Mouse (Mus musculus) embryonic facial prominence, embryonic 11.5 days (tissue): ENCODE results near the gene 1700016K19Rik. TPM values are rescaled to one million over a fixed set of nuclear protein-coding genes. Genes with fewer than 3 reads are reported as not detected.

ENCODE experiments used
- ATAC-seq: fragments of 200-750 bp; cut with Nextera tagmentation; replicated peaks from 2 replicates; pipeline ENCODE4 v1.8.0; 2017; ENCODE audit warnings: low read depth; ENCODE audit not compliant: insufficient number of reproducible peaks, low FRiP score, low TSS enrichment
- DNase-seq: peaks from one replicate; pipeline ENCODE4 v3.0.0-alpha.2; 2015; ENCODE audit warnings: low spot score
- H3K27ac ChIP-seq: fragments of 300-500 bp; sonication (generic); replicated peaks from 2 replicates; pipeline ENCODE4 v1.5.1; 2014; ENCODE audit warnings: mild to moderate bottlenecking, low read depth, low read length, control low read depth
- H3K27me3 ChIP-seq: fragments of 300-500 bp; sonication (generic); 2 replicates; pipeline ENCODE4 v1.6.1; 2014; ENCODE audit warnings: mild to moderate bottlenecking, low read length, moderate library complexity, mixed read lengths; ENCODE audit not compliant: control insufficient read depth, insufficient read depth
- H3K36me3 ChIP-seq: fragments of 300-500 bp; sonication (generic); replicated peaks from 2 replicates; pipeline ENCODE4 v1.6.1; 2014; ENCODE audit warnings: low read depth, mild to moderate bottlenecking, low read length, moderate library complexity, mixed read lengths; ENCODE audit not compliant: control insufficient read depth, insufficient read depth
- H3K4me1 ChIP-seq: fragments of 300-500 bp; sonication (generic); 2 replicates; pipeline ENCODE4 v1.6.1; 2014; ENCODE audit warnings: low read length, mixed read lengths; ENCODE audit not compliant: control insufficient read depth, insufficient read depth
- H3K4me2 ChIP-seq: fragments of 300-500 bp; sonication (generic); 2 replicates; pipeline ENCODE4 v1.6.1; 2014; ENCODE audit warnings: low read depth, mild to moderate bottlenecking, control low read depth, low read length, moderate library complexity
- H3K4me3 ChIP-seq: fragments of 300-500 bp; sonication (generic); 2 replicates; pipeline ENCODE4 v1.5.1; 2014; ENCODE audit warnings: low read depth, low read length, control low read depth
- H3K9ac ChIP-seq: fragments of 300-500 bp; sonication (generic); replicated peaks from 2 replicates; pipeline ENCODE4 v1.6.1; 2014; ENCODE audit warnings: mild to moderate bottlenecking, control low read depth, low read length
- H3K9me3 ChIP-seq: fragments of 300-500 bp; sonication (generic); replicated peaks from 2 replicates; pipeline ENCODE4 v1.6.1; 2016; ENCODE audit warnings: mild to moderate bottlenecking, low read length, inconsistent platforms, mixed read lengths; ENCODE audit not compliant: control insufficient read depth
- WGBS: fragments of 180-500 bp; shearing (Covaris S2); extraction: QIAGEN DNeasy Blood & Tissue Kit; methylation state at CpG from one replicate; pipeline ENCODE4 v1.1.7; 2014; 5-methylcytosine and 5-hydroxymethylcytosine counted together
- polyA plus RNA-seq: library from polyadenylated mRNA; unstranded; fragments of >200 nt; fragmentation: Nextera tagmentation; extraction: Ambion mirVana; gene quantifications from 2 replicates; pipeline ENCODE4 v1.2.1, GENCODE M21; 2014

1700016K19Rik gene
- polyA plus RNA-seq, 1 experiment from 2014 or later: 0.77 TPM

DNA sequence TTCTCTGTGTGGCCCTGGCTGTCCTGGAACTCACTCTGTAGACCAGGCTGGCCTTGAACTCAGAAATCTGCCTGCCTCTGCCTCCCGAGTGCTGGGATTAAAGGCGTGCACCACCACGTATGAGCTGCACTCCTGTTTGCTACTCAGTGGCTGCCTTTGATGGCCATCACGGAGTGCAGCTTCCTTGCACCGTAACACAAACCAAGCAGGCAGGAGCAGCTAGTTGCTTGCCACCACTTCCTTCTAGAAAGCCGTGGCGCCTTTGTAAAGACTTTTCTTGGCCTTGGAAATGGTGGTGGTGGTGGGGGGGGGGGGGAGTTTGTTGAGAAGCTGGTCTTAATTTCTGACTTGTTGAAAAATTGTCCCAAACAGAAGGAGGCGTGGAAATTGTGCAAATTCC is 40.4 kb downstream of the 1700016K19Rik start:
- 86% methylated on average over 8 of the region's 8 CpGs for WGBS
- no peaks in the 10 kb centered on the region for H3K36me3 ChIP-seq
- no peak overlapping the region for H3K4me3 ChIP-seq
- H3K27ac ChIP-seq: no peak overlapping the region
- no peak overlapping the region for H3K4me2 ChIP-seq
- H3K4me1 ChIP-seq: peaks cover 3% of the 10 kb centered on the region; the same call in 1 of the 2 replicates
- ATAC-seq (no peak), DNase-seq (no peak)
- H3K27me3 ChIP-seq: no peaks in the 10 kb centered on the region
- no peaks in the 10 kb centered on the region for H3K9me3 ChIP-seq
- H3K9ac ChIP-seq: no peak overlapping the region

DNA sequence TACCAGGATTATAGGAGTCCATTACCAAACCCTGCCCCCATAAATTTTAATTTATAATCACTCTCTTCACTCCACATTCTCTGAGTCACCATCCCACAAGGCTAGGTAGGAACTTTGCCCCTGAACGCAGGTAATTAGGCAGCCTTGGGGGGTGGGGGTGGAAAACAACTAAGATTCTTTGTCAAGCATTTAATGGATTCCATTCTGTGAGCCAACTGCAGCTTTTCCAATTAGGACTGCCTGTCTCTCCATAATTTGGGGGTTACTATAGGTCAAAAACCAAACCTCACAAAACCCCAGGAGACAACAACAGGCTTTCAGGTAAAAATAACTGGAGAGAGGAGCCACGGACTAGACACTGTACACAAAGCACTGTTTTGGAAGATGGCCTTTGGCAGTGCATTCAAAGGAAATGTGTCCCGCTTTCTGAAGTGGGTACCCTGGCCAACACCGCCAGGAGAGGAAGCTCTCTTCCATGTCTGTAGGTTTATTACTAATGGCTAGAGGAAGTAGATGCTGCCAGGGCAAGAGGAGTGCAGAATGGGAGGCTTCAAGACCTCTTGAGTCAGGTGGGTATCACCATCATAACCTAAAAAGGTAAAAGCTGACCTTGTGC is 41.2 kb downstream of the 1700016K19Rik start:
- WGBS: 45% methylated on average over 4 of the region's 4 CpGs
- Histone ChIP-seq H3K9ac (no peak overlapping the region), H3K4me1 (peaks cover 3% of the 10 kb centered on the region; the same call in 1 of the 2 replicates), H3K4me2 (no peak overlapping the region), H3K4me3 (no peak overlapping the region), H3K27me3 (no peaks in the 10 kb centered on the region), H3K27ac (no peak overlapping the region), H3K9me3 (no peaks in the 10 kb centered on the region), H3K36me3 (no peaks in the 10 kb centered on the region)
- ATAC-seq (no peak), DNase-seq (no peak)

GRCm38 (mm10) chr11:76042041-76042638 is 42.4 kb downstream of the 1700016K19Rik start:
- H3K4me2 ChIP-seq: no peak overlapping the region
- no peaks in the 10 kb centered on the region for H3K27me3 ChIP-seq
- 54% methylated on average over 10 of the region's 10 CpGs for WGBS
- ATAC-seq (no peak), DNase-seq (no peak)
- H3K4me3 ChIP-seq: no peak overlapping the region
- no peaks in the 10 kb centered on the region for H3K36me3 ChIP-seq
- peaks cover 3% of the 10 kb centered on the region; the same call in 1 of the 2 replicates for H3K4me1 ChIP-seq
- H3K27ac ChIP-seq: peak overlapping the region; percentile 59; the same call in 1 of the 2 replicates
- no peaks in the 10 kb centered on the region for H3K9me3 ChIP-seq
- no peak overlapping the region for H3K9ac ChIP-seq

DNA sequence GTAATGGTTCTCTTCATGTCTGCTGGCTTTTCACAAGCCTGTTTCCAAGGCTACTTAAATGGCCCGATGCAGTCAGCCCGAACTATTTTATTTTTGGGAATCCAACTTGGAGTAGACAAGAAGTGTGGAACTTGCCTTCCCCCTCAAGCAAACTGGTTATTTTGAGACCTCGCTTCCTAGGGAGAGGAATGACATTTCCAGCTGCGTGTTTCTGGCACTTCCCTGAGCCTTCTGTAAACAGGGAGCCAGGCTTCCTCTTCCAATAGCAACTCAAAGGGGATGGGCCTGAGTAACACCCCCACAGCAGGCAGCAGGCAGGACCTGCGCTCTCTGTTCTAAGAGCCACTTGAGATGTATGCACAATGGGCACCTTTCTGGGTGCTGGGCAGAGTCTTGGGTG is 43.2 kb downstream of the 1700016K19Rik start:
- H3K9ac ChIP-seq: no peak overlapping the region
- no peaks in the 10 kb centered on the region for H3K9me3 ChIP-seq
- H3K4me2 ChIP-seq: no peak overlapping the region
- no peak for ATAC-seq
- DNase-seq: no peak
- no peaks in the 10 kb centered on the region for H3K36me3 ChIP-seq
- peaks cover 3% of the 10 kb centered on the region; the same call in 1 of the 2 replicates for H3K4me1 ChIP-seq
- no peak overlapping the region for H3K27ac ChIP-seq
- H3K27me3 ChIP-seq: no peaks in the 10 kb centered on the region
- WGBS: 38% methylated on average over 5 of the region's 5 CpGs
- no peak overlapping the region for H3K4me3 ChIP-seq

DNA sequence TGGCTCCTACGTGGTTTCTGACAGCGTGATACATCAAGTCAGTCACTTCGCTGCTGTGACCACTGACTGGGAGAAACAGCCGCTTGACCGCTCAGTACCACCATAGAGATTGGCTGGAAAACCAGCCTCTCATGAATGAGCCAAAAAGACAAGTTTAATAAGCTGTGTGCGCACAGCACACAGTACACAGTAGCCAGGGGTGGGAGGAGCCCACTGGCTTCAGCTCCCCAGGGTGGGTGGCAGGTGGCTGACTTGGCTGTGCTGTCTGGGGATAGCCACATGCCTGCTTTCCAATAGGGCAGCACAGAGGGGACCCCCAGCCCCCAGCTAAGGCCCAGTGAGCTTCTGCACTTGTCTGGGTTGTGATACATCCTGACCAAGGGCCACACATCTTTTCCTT is 44.8 kb downstream of the 1700016K19Rik start:
- Histone ChIP-seq H3K4me2 (no peak overlapping the region), H3K9me3 (no peaks in the 10 kb centered on the region), H3K4me1 (peaks cover 3% of the 10 kb centered on the region; the same call in 1 of the 2 replicates), H3K9ac (no peak overlapping the region), H3K36me3 (no peaks in the 10 kb centered on the region), H3K4me3 (no peak overlapping the region), H3K27me3 (no peaks in the 10 kb centered on the region), H3K27ac (no peak overlapping the region)
- DNase-seq (no peak), ATAC-seq (peak; percentile 48; the same call in 1 of the 2 replicates)
- 81% methylated on average over 6 of the region's 6 CpGs for WGBS

DNA sequence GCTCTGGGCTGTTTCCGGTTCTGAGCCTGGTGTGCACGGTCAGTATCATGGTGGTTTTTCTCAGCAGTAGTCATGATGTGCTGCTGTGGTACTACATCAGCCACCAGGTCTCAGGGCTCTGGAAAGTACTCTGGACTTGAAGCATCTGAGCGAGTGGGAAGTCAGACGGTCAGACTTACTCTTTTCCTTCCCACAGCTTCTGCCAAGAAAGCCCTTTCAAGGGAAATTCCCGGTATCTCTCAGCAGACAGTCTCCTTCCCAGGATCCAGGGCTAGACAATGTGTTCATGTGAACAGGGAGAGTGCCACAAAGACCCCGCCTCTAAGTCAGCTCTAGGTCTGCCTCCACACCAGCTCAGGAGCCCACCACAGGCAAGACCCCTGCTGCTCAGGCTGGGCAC is 45.7 kb downstream of the 1700016K19Rik start:
- Histone ChIP-seq H3K27me3 (no peaks in the 10 kb centered on the region), H3K9ac (no peak overlapping the region), H3K4me2 (no peak overlapping the region), H3K36me3 (no peaks in the 10 kb centered on the region), H3K9me3 (no peaks in the 10 kb centered on the region), H3K4me3 (no peak overlapping the region), H3K27ac (no peak overlapping the region), H3K4me1 (peaks cover 3% of the 10 kb centered on the region; the same call in 1 of the 2 replicates)
- WGBS: 85% methylated on average over 6 of the region's 6 CpGs
- no peak for ATAC-seq
- no peak for DNase-seq

DNA sequence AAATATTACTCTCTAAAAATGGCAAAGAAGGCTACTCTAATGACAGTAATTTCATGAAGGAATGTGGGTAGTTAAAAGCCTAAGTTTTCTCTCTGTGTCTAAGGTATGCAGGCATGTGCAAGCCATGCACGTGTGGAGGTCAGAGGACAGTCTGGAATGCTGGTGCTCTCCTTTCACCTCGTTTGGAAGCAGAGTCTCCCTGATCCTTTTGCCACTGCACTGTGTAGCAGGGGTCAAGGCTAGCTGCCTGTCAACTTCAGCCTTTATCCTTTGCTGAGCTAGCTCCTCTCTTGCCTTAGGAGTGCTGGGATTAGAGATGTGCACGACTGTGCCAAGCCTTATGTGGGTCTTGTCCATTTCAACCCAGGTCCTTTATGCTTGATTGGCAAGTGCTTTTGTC is 50.8 kb downstream of the 1700016K19Rik start:
- Histone ChIP-seq H3K27ac (no peak overlapping the region), H3K4me2 (no peak overlapping the region), H3K4me3 (no peak overlapping the region), H3K36me3 (no peaks in the 10 kb centered on the region), H3K27me3 (no peaks in the 10 kb centered on the region), H3K9me3 (no peaks in the 10 kb centered on the region), H3K4me1 (no peaks in the 10 kb centered on the region), H3K9ac (no peak overlapping the region)
- WGBS: 34% methylated on average over 3 of the region's 3 CpGs
- ATAC-seq: no peak
- no peak for DNase-seq

DNA sequence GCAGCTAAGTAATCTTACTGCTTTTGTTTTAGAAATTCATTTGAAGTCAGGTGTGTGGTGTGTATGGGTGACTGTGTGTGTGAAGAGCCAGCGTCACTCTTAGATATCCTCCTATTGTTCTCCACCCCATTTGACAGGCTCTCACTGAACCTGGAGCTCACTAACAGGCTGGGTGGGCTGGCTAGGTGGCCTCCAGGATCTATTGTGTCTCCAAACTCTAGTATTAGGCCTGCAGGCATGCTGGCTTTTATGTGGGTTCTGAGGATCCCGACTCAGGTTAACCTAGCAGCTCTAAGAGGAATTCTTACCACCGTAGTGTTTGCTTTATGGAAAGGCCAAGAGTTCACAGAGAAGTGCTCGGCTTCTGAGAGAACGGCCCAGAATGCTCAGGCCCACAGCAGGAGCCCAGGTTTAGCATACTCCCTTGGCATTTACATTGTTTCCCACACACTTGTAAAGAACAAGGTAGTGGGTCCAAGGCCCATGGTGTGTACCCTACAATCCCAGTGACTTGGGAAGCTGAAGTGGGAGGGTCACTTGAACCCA is 51.3 kb downstream of the 1700016K19Rik start:
- WGBS: 44% methylated on average over 5 of the region's 5 CpGs
- Histone ChIP-seq H3K9me3 (no peaks in the 10 kb centered on the region), H3K4me1 (no peaks in the 10 kb centered on the region), H3K27me3 (no peaks in the 10 kb centered on the region), H3K36me3 (no peaks in the 10 kb centered on the region), H3K4me3 (no peak overlapping the region), H3K27ac (no peak overlapping the region), H3K4me2 (no peak overlapping the region), H3K9ac (no peak overlapping the region)
- DNase-seq (peak; percentile 18), ATAC-seq (no peak)
